Mouse (Mus musculus): ENCODE measurements around the gene Apobr.

GRCm38 (mm10) chr7:126594862-126595561, 10.3 kb downstream of the Apobr start, which contains the start of gene Il27:
- TF ChIP-seq GATA1 (IDR thresholded peaks at IDR 0.05; ENCODE audit: borderline replicate concordance, low read length) (no peak), FLI1 (IDR thresholded peaks at IDR 0.05; ENCODE audit: low read length) (no peak)
